Mouse (Mus musculus) lung, postnatal 14 days (tissue): ENCODE measurements around the gene Layn.

Experiments
- DNase-seq: peaks from one replicate; pipeline ENCODE4 v3.0.0; 2021

The Layn gene

GRCm38 (mm10) chr9:51031603-51032002, 45.3 kb downstream of the Layn start:
- no peak for DNase-seq

GRCm38 (mm10) chr9:51030147-51030546, 46.7 kb downstream of the Layn start:
- no peak for DNase-seq

- DNase-seq, result no peak
Measured at GRCm38 (mm10) chr9:51026952-51027351, 49.9 kb downstream of the Layn start.

- no peak for DNase-seq
Measured at GRCm38 (mm10) chr9:51021123-51021795, 55.6 kb downstream of the Layn start.

- no peak for DNase-seq
Measured at GRCm38 (mm10) chr9:51020351-51020750, 56.5 kb downstream of the Layn start.

- no peak for DNase-seq
Measured at GRCm38 (mm10) chr9:51019670-51020069, 57.2 kb downstream of the Layn start.

GRCm38 (mm10) chr9:51015732-51016131, 61.2 kb downstream of the Layn start:
- no peak for DNase-seq

- DNase-seq, result no peak
Measured at GRCm38 (mm10) chr9:51013644-51014043, 63.2 kb downstream of the Layn start.

- no peak for DNase-seq
Measured at GRCm38 (mm10) chr9:51009656-51009950, 67.3 kb downstream of the Layn start.

GRCm38 (mm10) chr9:51008841-51009655, 67.8 kb downstream of the Layn start, which contains the start of gene Sik2:
Gene Sik2, minus strand, starts transcription at chr9:51009073.
- peak; percentile 92 for DNase-seq

GRCm38 (mm10) chr9:51008068-51008840, 68.6 kb downstream of the Layn start:
- DNase-seq, result peak; percentile 43

GRCm38 (mm10) chr9:51007726-51008067, 69.2 kb downstream of the Layn start:
- DNase-seq, result no peak

GRCm38 (mm10) chr9:51006846-51007245, 70.0 kb downstream of the Layn start:
- peak; percentile 80 for DNase-seq
